Mouse (Mus musculus): ENCODE results near the gene Defb36. TPM values are rescaled to one million over a fixed set of nuclear protein-coding genes. Genes with fewer than 3 reads are reported as not detected.

Gene Defb36
- polyA plus RNA-seq, 1 experiment, result not detected

DNA sequence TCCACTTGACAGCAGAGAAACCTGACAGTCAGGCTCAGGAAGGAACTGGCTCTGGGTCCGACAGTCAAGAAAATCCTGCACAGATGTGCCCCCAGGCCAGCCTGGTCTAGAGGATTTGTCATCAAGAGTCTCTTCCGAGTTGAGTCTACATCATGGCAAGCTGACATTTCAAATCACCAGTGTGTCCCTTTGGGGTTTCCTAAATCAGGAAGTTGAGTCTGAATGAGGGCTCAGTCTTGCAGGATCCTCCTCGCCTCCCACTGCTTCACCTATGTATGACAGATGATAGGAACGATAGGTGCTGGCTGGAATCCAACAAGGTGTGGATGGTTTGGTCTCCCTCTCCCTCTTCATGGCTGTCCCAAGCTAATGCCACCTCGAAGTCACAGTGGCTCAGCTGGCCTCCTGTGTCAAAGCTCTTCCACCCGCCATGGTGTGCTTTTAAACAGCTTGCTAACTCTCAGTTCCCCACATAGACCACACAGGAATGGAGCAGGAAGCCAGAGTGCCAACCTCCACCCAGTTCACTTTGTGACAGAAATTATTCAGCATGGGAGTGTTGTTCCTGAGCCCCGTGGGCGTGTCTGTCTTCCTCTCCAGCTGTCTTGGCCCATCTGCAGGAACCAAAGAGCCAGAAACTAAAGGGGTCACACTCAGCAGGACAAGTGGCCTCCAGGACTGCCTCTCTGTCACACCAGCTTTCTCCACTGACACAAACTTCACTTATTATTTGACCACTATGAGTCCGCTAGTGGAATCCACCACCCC lies 16.4 kb downstream of the Defb36 start:
- TF ChIP-seq POLR2A (IDR thresholded peaks at IDR 0.05; ENCODE audit: low read depth, low read length) (no peak), CTCF (IDR thresholded peaks at IDR 0.05; ENCODE audit: extremely low read depth, insufficient read depth, insufficient read length, insufficient replicate concordance) (no peak)
- WGBS, result 17% methylated on average over 9 of the region's 9 CpGs
- no peak for DNase-seq (ENCODE audit: low read depth in 1 of 2, low spot score in 2 of 2)
- Histone ChIP-seq H3K27me3 (ENCODE audit: control insufficient read depth, insufficient read depth, low read length) (no peaks in the 10 kb centered on the region), H3K4me1 (ENCODE audit: control insufficient read depth, insufficient read depth, insufficient read length) (no peaks in the 10 kb centered on the region; the same call in 1 of the 2 replicates), H3K36me3 (ENCODE audit: control insufficient read depth, insufficient read depth, low read length) (no peaks in the 10 kb centered on the region), H3K4me3 (ENCODE audit: extremely low read depth, insufficient read depth, insufficient read length) (no peak overlapping the region), H3K27ac (ENCODE audit: insufficient read depth, low read length) (peak overlapping the region; percentile 45)

DNA sequence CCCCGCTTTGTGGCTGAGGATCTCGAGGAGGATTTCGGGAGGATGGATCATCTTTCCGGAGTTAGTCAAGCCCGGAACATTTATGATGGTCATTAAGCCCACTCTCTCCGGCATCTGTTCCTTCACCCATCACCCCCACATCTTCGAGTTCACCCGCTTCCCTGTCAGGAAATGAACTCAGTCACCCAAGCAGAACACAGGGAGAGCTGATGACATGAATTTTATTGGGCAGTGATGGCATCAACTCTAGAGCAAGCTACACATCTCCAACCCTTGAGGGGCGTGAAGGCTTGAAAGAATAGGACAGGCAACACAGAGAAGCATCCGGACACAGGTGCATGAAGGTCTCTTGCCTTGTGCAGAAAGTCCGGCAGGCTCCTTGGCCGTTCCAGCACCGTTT lies 18.0 kb downstream of the Defb36 start:
- 79% methylated on average over 13 of the region's 13 CpGs for WGBS
- TF ChIP-seq CTCF (IDR thresholded peaks at IDR 0.05; ENCODE audit: extremely low read depth, insufficient read depth, insufficient read length, insufficient replicate concordance) (no peak), POLR2A (IDR thresholded peaks at IDR 0.05; ENCODE audit: low read depth, low read length) (no peak)
- no peak overlapping the region for H3K27ac ChIP-seq (ENCODE audit: insufficient read depth, low read length)
- H3K4me3 ChIP-seq (ENCODE audit: extremely low read depth, insufficient read depth, insufficient read length), result no peak overlapping the region
- H3K36me3 ChIP-seq (ENCODE audit: control insufficient read depth, insufficient read depth, low read length), result no peaks in the 10 kb centered on the region
- H3K27me3 ChIP-seq (ENCODE audit: control insufficient read depth, insufficient read depth, low read length), result peaks cover 4% of the 10 kb centered on the region
- no peaks in the 10 kb centered on the region; the same call in 1 of the 2 replicates for H3K4me1 ChIP-seq (ENCODE audit: control insufficient read depth, insufficient read depth, insufficient read length)
- no peak for DNase-seq (ENCODE audit: low read depth in 1 of 2, low spot score in 2 of 2)

DNA sequence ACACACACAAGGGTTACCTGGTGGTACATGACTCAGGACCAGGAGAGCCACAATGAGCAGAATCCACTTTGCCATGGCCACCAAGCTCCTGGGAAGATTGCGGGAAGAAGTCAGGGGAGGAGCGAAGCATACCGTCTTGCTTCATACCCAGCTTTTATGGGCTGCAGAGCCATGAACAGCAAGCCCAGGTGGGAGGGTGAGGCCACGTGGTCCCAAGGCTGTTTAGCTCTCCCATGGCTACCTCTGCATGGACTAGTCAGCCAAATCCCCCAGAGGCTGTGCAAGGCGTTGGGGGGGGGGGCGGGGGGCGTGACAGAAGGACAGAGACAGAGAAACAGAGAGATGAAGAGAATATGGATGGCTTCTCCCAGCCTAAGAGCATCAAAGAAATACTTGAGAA lies 18.8 kb downstream of the Defb36 start, which contains the start of gene Defb25:
Gene Defb25, minus strand, starts transcription at position 101 of the 400 bp plus-strand sequence.
- Histone ChIP-seq H3K4me1 (ENCODE audit: control insufficient read depth, insufficient read depth, insufficient read length) (no peaks in the 10 kb centered on the region; the same call in 1 of the 2 replicates), H3K4me3 (ENCODE audit: extremely low read depth, insufficient read depth, insufficient read length) (no peak within 1 kb of the TSS), H3K36me3 (ENCODE audit: control insufficient read depth, insufficient read depth, low read length) (no peaks in the 10 kb centered on the region), H3K27me3 (ENCODE audit: control insufficient read depth, insufficient read depth, low read length) (peaks cover 6% of the 10 kb centered on the region), H3K27ac (ENCODE audit: insufficient read depth, low read length) (no peak within 1 kb of the TSS)
- no peak for TF ChIP-seq CTCF (IDR thresholded peaks at IDR 0.05; ENCODE audit: extremely low read depth, insufficient read depth, insufficient read length, insufficient replicate concordance)
- TF ChIP-seq POLR2A (IDR thresholded peaks at IDR 0.05; ENCODE audit: low read depth, low read length), result no peak
- 84% methylated on average over 7 of the region's 7 CpGs for WGBS
- DNase-seq (ENCODE audit: low read depth in 1 of 2, low spot score in 2 of 2), result no peak

DNA sequence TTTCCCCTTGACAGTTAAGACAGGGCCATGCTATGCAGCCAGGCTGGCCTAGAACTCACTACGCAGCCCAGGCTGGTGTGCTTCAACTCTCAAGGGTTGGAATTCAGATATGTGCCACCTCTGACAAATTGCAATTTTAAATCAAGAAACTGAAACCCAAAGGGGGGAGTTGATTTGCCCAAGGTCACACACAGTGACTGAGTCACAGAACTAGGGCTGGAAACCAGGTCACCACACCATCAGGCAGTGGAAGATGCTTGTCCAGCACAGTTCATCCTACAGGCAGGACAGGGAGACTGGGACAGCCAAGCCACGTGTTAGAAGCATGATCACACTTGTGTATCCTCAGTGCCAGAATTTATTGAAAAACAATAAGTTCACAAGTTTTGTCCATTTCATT lies 20.4 kb downstream of the Defb36 start:
- DNase-seq (ENCODE audit: low read depth in 1 of 2, low spot score in 2 of 2), result no peak
- H3K36me3 ChIP-seq (ENCODE audit: control insufficient read depth, insufficient read depth, low read length), result no peaks in the 10 kb centered on the region
- H3K27me3 ChIP-seq (ENCODE audit: control insufficient read depth, insufficient read depth, low read length), result peaks cover 6% of the 10 kb centered on the region
- TF ChIP-seq POLR2A (IDR thresholded peaks at IDR 0.05; ENCODE audit: low read depth, low read length) (no peak), CTCF (IDR thresholded peaks at IDR 0.05; ENCODE audit: extremely low read depth, insufficient read depth, insufficient read length, insufficient replicate concordance) (no peak)
- 92% methylated on average over 2 of the region's 2 CpGs for WGBS
- no peak overlapping the region for H3K27ac ChIP-seq (ENCODE audit: insufficient read depth, low read length)
- H3K4me1 ChIP-seq (ENCODE audit: control insufficient read depth, insufficient read depth, insufficient read length), result no peaks in the 10 kb centered on the region; the same call in 1 of the 2 replicates
- H3K4me3 ChIP-seq (ENCODE audit: extremely low read depth, insufficient read depth, insufficient read length), result no peak overlapping the region

DNA sequence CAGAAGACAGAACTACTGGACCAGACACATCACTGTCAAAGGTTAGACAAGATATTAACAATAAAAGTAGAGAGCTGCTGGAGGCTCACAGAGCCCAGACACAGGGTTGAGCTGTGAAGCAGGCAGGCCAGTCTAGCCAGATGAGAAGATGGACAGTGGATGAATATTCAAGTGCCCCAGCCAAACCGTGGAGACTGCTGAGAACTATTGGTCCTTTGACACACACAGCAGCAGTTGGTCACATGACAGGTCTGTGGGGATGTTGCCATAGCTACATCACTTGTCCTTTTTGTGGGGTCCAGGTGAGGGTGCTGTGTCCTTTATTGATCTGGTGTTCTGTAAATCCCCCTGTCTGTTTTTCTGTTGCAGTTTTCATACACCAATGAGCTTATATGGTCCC lies 21.1 kb downstream of the Defb36 start:
- Histone ChIP-seq H3K27me3 (ENCODE audit: control insufficient read depth, insufficient read depth, low read length) (peaks cover 6% of the 10 kb centered on the region), H3K27ac (ENCODE audit: insufficient read depth, low read length) (no peak overlapping the region), H3K36me3 (ENCODE audit: control insufficient read depth, insufficient read depth, low read length) (no peaks in the 10 kb centered on the region), H3K4me1 (ENCODE audit: control insufficient read depth, insufficient read depth, insufficient read length) (no peaks in the 10 kb centered on the region; the same call in 1 of the 2 replicates), H3K4me3 (ENCODE audit: extremely low read depth, insufficient read depth, insufficient read length) (no peak overlapping the region)
- no peak for DNase-seq (ENCODE audit: low read depth in 1 of 2, low spot score in 2 of 2)
- TF ChIP-seq POLR2A (IDR thresholded peaks at IDR 0.05; ENCODE audit: low read depth, low read length) (no peak), CTCF (IDR thresholded peaks at IDR 0.05; ENCODE audit: extremely low read depth, insufficient read depth, insufficient read length, insufficient replicate concordance) (no peak)
- 44% methylated on average over 1 of the region's 1 CpGs for WGBS

DNA sequence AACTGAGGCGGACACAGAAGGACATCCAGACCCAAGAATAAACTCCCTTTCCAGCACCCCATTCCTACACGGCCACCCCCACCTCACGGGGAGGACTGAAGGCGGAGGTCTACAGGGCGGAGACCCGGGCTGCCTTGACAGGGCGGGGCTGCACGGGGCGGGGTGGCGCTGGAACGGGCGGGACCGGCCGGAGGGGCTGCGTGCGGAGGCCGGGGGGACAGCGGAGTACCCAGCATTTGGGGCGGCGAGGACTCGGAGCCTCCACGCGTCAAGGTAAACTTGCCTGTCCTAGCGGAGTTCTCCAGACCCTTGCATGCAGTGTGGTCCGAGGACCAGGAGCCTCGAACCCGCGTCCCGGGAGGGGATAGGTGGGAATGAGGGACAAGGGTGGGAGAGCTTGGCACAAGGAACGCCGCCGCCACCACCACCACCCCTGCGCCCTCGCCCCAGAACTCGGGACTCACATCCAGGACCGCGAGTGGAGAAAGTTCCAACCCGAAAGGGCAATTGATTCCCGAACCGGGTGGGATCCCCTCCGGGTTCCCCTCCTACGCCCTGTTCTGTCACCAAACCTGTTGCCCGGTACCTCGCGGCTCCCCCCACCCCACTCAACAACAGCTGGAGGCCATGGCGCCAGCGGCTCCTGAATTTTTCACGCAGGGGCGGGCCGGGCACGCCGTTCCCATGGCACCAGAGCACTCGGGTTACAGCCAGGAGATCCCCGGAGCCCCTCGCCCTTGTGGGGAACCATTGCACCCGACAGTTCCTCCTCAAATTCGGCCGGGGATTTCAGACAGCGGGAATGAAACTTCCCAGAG lies 22.9 kb downstream of the Defb36 start, which contains the start of gene Rem1:
Gene Rem1, plus strand, starts transcription at position 178 of the 818 bp plus-strand sequence.
- peak within 1 kb of the TSS; percentile 57 for H3K27ac ChIP-seq (ENCODE audit: insufficient read depth, low read length)

More for the DNA sequence above, 22.9 kb downstream of the Defb36 start, which contains the start of gene Rem1:
- TF ChIP-seq CTCF (IDR thresholded peaks at IDR 0.05; ENCODE audit: extremely low read depth, insufficient read depth, insufficient read length, insufficient replicate concordance) (no peak), POLR2A (IDR thresholded peaks at IDR 0.05; ENCODE audit: low read depth, low read length) (no peak)
- 5% methylated on average over 57 of the region's 59 CpGs for WGBS
- no peak for DNase-seq (ENCODE audit: low read depth in 1 of 2, low spot score in 2 of 2)
- H3K4me1 ChIP-seq (ENCODE audit: control insufficient read depth, insufficient read depth, insufficient read length), result no peaks in the 10 kb centered on the region
- H3K4me3 ChIP-seq (ENCODE audit: extremely low read depth, insufficient read depth, insufficient read length), result peak within 1 kb of the TSS; percentile 50
- no peaks in the 10 kb centered on the region for H3K36me3 ChIP-seq (ENCODE audit: control insufficient read depth, insufficient read depth, low read length)
- peaks cover 6% of the 10 kb centered on the region for H3K27me3 ChIP-seq (ENCODE audit: control insufficient read depth, insufficient read depth, low read length)
